Mouse (Mus musculus): Measurements from ENCODE around the gene Gpr37. TPM values are rescaled to one million over a fixed set of nuclear protein-coding genes. Genes with fewer than 3 reads are reported as not detected.

The Gpr37 gene
- 2.0 and 2.7 TPM in 2 replicates for polyA plus RNA-seq (2014; fragmentation: Nextera tagmentation; extraction: Ambion mirVana)

DNA sequence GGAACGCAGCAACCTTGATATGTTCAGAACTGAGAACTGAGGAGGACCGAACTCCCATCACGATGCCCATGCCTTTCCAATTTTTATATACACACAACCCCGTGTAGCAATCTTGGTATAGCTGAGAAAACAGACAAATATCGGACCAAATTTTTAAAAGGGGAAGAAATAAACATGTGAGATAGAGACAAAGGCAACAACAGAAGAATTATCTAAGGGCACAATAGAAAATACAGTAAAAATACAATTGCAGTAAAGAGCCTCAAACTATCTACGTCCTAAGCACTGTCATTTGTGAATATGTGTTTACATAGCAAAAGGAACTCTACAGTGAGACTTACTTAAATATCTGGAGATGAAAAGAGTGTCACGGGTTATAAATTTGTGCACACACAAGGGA, at the start of gene Gpr37:
Gene Gpr37, minus strand, starts transcription at position 101 of the 400 bp plus-strand sequence.
- peaks cover 5% of the 10 kb centered on the region; the same call in 1 of the 2 replicates for H3K4me1 ChIP-seq (replicated peaks; ENCODE audit: control insufficient read depth, insufficient read depth, low read length)
- no peak within 1 kb of the TSS for H3K27ac ChIP-seq (ENCODE audit: low read depth, low read length)
- ATAC-seq (ENCODE audit: low FRiP score), result no peak
- H3K4me2 ChIP-seq (replicated peaks; ENCODE audit: low read depth, low read length), result peak within 1 kb of the TSS; percentile 92
- no peak for DNase-seq (ENCODE audit: low spot score)
- peaks cover 14% of the 10 kb centered on the region for H3K27me3 ChIP-seq (ENCODE audit: control insufficient read depth, insufficient read depth, low read length)
- 38% methylated on average over 7 of the region's 7 CpGs for WGBS
- no peaks in the 10 kb centered on the region for H3K9me3 ChIP-seq (ENCODE audit: control insufficient read depth, low read length)
- H3K9ac ChIP-seq (ENCODE audit: low read depth, low read length), result peak within 1 kb of the TSS; percentile 54
- peak within 1 kb of the TSS; percentile 58 for H3K4me3 ChIP-seq (ENCODE audit: low read depth, low read length)
- H3K36me3 ChIP-seq (ENCODE audit: control insufficient read depth, insufficient read depth, low read length), result no peaks in the 10 kb centered on the region

DNA sequence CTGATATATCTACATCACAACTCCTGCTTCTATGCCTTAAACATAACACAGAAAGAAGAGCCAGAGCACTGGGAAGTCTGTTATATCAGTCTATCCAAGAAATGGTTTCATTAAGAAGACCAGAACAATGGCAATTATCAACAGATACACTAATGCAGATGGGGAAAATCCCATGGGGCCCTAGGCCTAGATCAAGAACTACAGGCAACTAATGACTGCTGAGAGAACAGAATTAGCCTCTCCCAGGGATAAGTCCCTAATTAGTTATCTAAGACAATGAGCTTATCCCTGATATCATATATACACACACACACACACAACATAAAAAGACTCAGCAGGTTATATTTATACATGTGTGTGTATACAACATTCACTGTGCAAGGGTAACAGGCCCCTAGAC, 46.0 kb upstream of the Gpr37 start:
- H3K27ac ChIP-seq (ENCODE audit: low read depth, low read length), result no peak overlapping the region
- DNase-seq (ENCODE audit: low spot score) (no peak), ATAC-seq (ENCODE audit: low FRiP score) (0 out of 2 replicates have a peak, but pooled peaks have one; percentile 25)
- no peak overlapping the region for H3K9ac ChIP-seq (ENCODE audit: low read depth, low read length)
- H3K9me3 ChIP-seq (ENCODE audit: control insufficient read depth, low read length), result no peaks in the 10 kb centered on the region
- no peaks in the 10 kb centered on the region for H3K36me3 ChIP-seq (ENCODE audit: control insufficient read depth, insufficient read depth, low read length)
- H3K4me1 ChIP-seq (replicated peaks; ENCODE audit: control insufficient read depth, insufficient read depth, low read length), result no peaks in the 10 kb centered on the region
- H3K4me2 ChIP-seq (replicated peaks; ENCODE audit: low read depth, low read length), result no peak overlapping the region
- H3K27me3 ChIP-seq (ENCODE audit: control insufficient read depth, insufficient read depth, low read length), result no peaks in the 10 kb centered on the region
- H3K4me3 ChIP-seq (ENCODE audit: low read depth, low read length), result no peak overlapping the region

DNA sequence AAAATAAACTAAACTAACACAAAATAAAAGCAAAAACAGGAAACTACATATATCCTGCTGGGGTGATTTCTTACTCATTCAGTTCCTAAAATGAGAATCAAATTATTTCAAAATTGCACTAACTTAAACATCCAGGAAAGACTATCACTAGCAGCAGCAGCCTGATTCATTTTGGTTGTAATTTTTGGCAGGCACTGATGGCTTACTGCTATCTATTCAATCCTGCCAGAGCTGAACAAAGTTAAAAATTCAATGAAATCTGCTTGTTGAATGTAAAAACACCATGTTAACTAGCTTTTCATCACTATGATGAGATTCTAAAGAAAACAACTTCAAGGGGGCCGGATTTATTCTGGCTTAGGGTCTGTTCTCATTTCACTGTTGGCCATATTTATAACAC, 36.0 kb upstream of the Gpr37 start:
- ATAC-seq (ENCODE audit: low FRiP score), result no peak
- Histone ChIP-seq H3K4me2 (replicated peaks; ENCODE audit: low read depth, low read length) (no peak overlapping the region), H3K4me1 (replicated peaks; ENCODE audit: control insufficient read depth, insufficient read depth, low read length) (no peaks in the 10 kb centered on the region), H3K27me3 (ENCODE audit: control insufficient read depth, insufficient read depth, low read length) (no peaks in the 10 kb centered on the region), H3K27ac (ENCODE audit: low read depth, low read length) (no peak overlapping the region), H3K36me3 (ENCODE audit: control insufficient read depth, insufficient read depth, low read length) (no peaks in the 10 kb centered on the region), H3K9me3 (ENCODE audit: control insufficient read depth, low read length) (no peaks in the 10 kb centered on the region), H3K4me3 (ENCODE audit: low read depth, low read length) (no peak overlapping the region), H3K9ac (ENCODE audit: low read depth, low read length) (no peak overlapping the region)
- 81% methylated on average over 1 of the region's 1 CpGs for WGBS
- no peak for DNase-seq (ENCODE audit: low spot score)

DNA sequence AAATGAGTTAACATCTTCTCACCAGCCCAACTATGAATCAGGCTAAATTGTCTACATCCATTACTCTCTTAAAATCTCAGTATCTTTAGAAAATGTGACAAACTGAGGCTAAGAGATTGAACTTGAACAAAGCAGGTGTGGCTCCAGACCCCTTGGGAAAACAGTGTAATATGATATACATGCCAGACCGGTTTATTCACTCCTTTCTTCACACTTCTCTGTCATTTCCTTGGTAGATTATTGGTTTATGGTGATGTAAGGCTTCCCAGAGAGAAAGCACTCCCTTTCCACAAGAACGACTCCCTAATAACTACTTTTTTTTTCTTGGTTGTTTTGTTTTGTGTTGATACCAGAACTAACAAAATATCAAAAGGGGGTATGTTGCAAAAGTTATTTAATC, 20.1 kb upstream of the Gpr37 start:
- ATAC-seq (ENCODE audit: low FRiP score) (no peak), DNase-seq (ENCODE audit: low spot score) (no peak)
- H3K27me3 ChIP-seq (ENCODE audit: control insufficient read depth, insufficient read depth, low read length), result no peaks in the 10 kb centered on the region
- no peak overlapping the region for H3K4me3 ChIP-seq (ENCODE audit: low read depth, low read length)
- 36% methylated on average over 2 of the region's 2 CpGs for WGBS
- no peak overlapping the region for H3K4me2 ChIP-seq (replicated peaks; ENCODE audit: low read depth, low read length)
- H3K27ac ChIP-seq (ENCODE audit: low read depth, low read length), result no peak overlapping the region
- no peaks in the 10 kb centered on the region for H3K36me3 ChIP-seq (ENCODE audit: control insufficient read depth, insufficient read depth, low read length)
- no peaks in the 10 kb centered on the region for H3K9me3 ChIP-seq (ENCODE audit: control insufficient read depth, low read length)
- H3K9ac ChIP-seq (ENCODE audit: low read depth, low read length), result no peak overlapping the region
- no peaks in the 10 kb centered on the region for H3K4me1 ChIP-seq (replicated peaks; ENCODE audit: control insufficient read depth, insufficient read depth, low read length)

DNA sequence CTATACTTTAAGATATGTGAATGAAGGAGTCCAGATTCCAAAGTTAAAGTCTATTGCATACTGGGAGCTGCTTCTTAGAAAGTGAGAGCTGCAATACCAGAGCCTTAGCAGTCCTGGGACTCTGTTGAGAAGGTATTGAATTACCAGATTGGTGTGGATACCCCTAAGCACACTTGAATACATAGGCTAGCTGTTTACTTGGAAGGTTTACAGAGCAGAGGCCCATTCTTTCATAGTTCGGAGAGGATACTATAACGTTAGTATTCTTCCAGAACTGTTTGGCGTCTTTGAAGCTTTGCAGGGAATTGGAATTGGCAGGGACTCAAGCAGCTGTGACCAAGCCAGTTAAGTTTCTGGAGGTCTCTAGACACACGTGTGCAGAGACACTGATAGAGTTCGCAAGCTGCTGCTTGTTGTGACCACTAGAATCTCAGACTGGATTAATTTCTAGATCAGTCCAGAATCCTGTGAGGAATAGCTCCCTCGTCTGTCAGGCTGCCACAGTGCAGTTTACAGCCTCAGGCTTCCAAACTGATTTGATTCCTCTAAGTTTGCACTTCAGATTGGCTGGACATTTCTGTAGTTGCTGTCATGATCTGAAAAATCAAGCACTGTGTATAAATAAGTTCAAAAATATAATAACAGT, 18.8 kb upstream of the Gpr37 start:
- Histone ChIP-seq H3K9ac (ENCODE audit: low read depth, low read length) (no peak overlapping the region), H3K27me3 (ENCODE audit: control insufficient read depth, insufficient read depth, low read length) (no peaks in the 10 kb centered on the region), H3K4me1 (replicated peaks; ENCODE audit: control insufficient read depth, insufficient read depth, low read length) (no peaks in the 10 kb centered on the region), H3K9me3 (ENCODE audit: control insufficient read depth, low read length) (no peaks in the 10 kb centered on the region), H3K4me3 (ENCODE audit: low read depth, low read length) (no peak overlapping the region), H3K27ac (ENCODE audit: low read depth, low read length) (no peak overlapping the region), H3K4me2 (replicated peaks; ENCODE audit: low read depth, low read length) (no peak overlapping the region), H3K36me3 (ENCODE audit: control insufficient read depth, insufficient read depth, low read length) (no peaks in the 10 kb centered on the region)
- 60% methylated on average over 6 of the region's 6 CpGs for WGBS
- peak; percentile 42 for DNase-seq (ENCODE audit: low spot score)
- 0 out of 2 replicates have a peak, but pooled peaks have one; percentile 33 for ATAC-seq (ENCODE audit: low FRiP score)

DNA sequence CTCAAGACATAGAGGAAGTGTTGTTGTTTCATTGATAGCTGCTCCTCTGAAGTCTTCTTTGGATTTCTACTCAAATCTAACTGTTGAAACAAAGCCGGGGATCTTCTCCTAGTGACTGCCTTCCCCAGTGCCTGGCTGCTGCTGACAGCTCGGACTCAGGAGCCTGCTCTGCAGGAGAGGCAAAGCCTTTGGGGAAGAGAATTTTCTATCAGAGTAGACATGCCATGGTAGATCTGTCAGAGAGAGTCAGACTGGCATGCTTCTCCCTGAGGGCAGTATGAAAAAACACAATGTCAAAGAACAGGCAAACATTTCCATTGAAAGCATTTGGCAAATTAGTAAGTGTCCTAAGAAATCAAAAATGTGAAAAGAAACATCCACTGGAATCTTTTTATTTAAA, 9.4 kb upstream of the Gpr37 start:
- ATAC-seq (ENCODE audit: low FRiP score) (no peak), DNase-seq (ENCODE audit: low spot score) (no peak)
- H3K4me2 ChIP-seq (replicated peaks; ENCODE audit: low read depth, low read length), result no peak overlapping the region
- no peak overlapping the region for H3K27ac ChIP-seq (ENCODE audit: low read depth, low read length)
- WGBS, result 41% methylated on average over 2 of the region's 2 CpGs
- H3K27me3 ChIP-seq (ENCODE audit: control insufficient read depth, insufficient read depth, low read length), result no peaks in the 10 kb centered on the region
- no peaks in the 10 kb centered on the region for H3K9me3 ChIP-seq (ENCODE audit: control insufficient read depth, low read length)
- no peak overlapping the region for H3K4me3 ChIP-seq (ENCODE audit: low read depth, low read length)
- H3K36me3 ChIP-seq (ENCODE audit: control insufficient read depth, insufficient read depth, low read length), result no peaks in the 10 kb centered on the region
- H3K9ac ChIP-seq (ENCODE audit: low read depth, low read length), result no peak overlapping the region
- H3K4me1 ChIP-seq (replicated peaks; ENCODE audit: control insufficient read depth, insufficient read depth, low read length), result no peaks in the 10 kb centered on the region

DNA sequence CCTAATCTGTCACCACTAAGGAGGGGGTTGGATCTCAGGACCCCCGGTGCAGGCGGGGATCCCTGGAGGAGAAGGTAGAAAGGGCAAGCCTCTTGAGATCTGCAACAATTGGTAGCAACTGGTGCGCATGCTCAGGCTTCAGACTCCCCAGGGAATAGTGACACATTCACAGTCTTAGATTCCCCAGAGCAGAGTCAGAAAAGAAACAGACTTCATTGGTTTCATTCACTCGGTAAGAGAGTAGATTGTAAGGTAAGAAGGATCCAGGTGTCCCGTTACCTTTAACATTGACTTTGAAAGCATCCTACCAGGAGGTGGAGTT, 284 bp downstream of the Gpr37 start:
- H3K4me1 ChIP-seq (replicated peaks; ENCODE audit: control insufficient read depth, insufficient read depth, low read length), result peaks cover 5% of the 10 kb centered on the region; the same call in 1 of the 2 replicates
- H3K4me3 ChIP-seq (ENCODE audit: low read depth, low read length), result peak overlapping the region; percentile 58
- DNase-seq (ENCODE audit: low spot score), result no peak
- no peaks in the 10 kb centered on the region for H3K9me3 ChIP-seq (ENCODE audit: control insufficient read depth, low read length)
- H3K9ac ChIP-seq (ENCODE audit: low read depth, low read length), result peak overlapping the region; percentile 54; the same call in 1 of the 2 replicates
- peak overlapping the region; percentile 92 for H3K4me2 ChIP-seq (replicated peaks; ENCODE audit: low read depth, low read length)
- no peaks in the 10 kb centered on the region for H3K36me3 ChIP-seq (ENCODE audit: control insufficient read depth, insufficient read depth, low read length)
- peaks cover 14% of the 10 kb centered on the region for H3K27me3 ChIP-seq (ENCODE audit: control insufficient read depth, insufficient read depth, low read length)
- H3K27ac ChIP-seq (ENCODE audit: low read depth, low read length), result no peak overlapping the region
- WGBS, result under 1% methylated on average over 5 of the region's 5 CpGs
- ATAC-seq (ENCODE audit: low FRiP score), result peak; percentile 83

DNA sequence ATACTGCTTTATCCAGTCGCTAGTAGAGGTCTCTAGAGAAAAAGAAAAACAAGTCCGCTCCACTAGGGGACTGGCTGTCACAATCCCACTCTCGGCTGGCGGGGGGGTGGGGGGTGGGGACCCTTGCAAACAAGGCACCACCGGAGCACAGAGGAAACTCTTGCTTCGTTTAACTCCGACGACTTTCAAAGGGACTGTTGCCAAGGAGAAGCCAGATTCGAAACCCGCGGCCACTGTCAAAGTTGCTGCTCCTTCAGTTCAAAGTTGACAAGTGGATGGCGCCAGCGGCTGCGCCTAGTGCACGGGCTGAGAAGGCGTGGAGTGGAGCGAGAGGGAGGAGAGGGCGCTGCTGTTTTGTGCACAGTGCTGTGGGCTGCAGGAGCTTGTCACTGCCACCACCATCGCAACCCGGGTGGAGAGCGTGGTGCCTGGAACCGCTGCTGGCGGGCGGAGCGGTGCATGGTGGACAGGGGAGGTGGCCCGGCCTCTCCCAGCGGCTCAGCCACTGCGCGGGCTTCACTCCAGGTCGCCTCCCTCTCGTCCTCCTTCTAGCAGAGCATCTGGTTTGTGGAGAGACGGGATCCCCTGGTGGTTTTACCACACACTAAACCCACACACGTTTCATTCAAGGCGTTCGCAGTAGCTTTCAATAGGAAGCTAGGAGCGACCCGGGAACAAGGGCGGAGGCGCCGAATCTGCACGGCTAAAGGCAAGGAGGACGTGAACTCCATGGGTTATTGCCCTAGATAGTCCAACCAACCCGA, 827 bp downstream of the Gpr37 start:
- peak; percentile 78 for DNase-seq (ENCODE audit: low spot score)
- peaks cover 5% of the 10 kb centered on the region; the same call in 1 of the 2 replicates for H3K4me1 ChIP-seq (replicated peaks; ENCODE audit: control insufficient read depth, insufficient read depth, low read length)
- peak overlapping the region; percentile 92 for H3K4me2 ChIP-seq (replicated peaks; ENCODE audit: low read depth, low read length)
- H3K27ac ChIP-seq (ENCODE audit: low read depth, low read length), result no peak overlapping the region
- H3K27me3 ChIP-seq (ENCODE audit: control insufficient read depth, insufficient read depth, low read length), result peaks cover 14% of the 10 kb centered on the region
- WGBS, result 0% methylated on average over 42 of the region's 43 CpGs
- H3K4me3 ChIP-seq (ENCODE audit: low read depth, low read length), result peak overlapping the region; percentile 58
- H3K9ac ChIP-seq (ENCODE audit: low read depth, low read length), result peak overlapping the region; percentile 54
- no peaks in the 10 kb centered on the region for H3K36me3 ChIP-seq (ENCODE audit: control insufficient read depth, insufficient read depth, low read length)
- H3K9me3 ChIP-seq (ENCODE audit: control insufficient read depth, low read length), result no peaks in the 10 kb centered on the region
- ATAC-seq (ENCODE audit: low FRiP score), result peak; percentile 92

All from hindbrain, embryonic 11.5 days (tissue).